Mouse (Mus musculus) liver, embryonic 14.5 days (tissue): Measurements from ENCODE around the gene Kcnk7. TPM values are rescaled to one million over a fixed set of nuclear protein-coding genes. Genes with fewer than 3 reads are reported as not detected.

ENCODE experiments used
- ATAC-seq: fragments of 200-750 bp; cut with Nextera tagmentation; 2 replicates; pipeline ENCODE4 v1.8.0; 2017; ENCODE audit warnings: moderate number of reproducible peaks, mild to moderate bottlenecking, moderate library complexity; ENCODE audit not compliant: insufficient read depth
- DNase-seq, 3 experiments: peaks; one replicate each; pipeline ENCODE4 v3.0.0-alpha.2; 2012 to 2013; ENCODE audit warnings: low read depth in 3 of 3, low spot score in 3 of 3
- H3K27ac ChIP-seq: fragments of 300-500 bp; sonication (generic); 2 replicates; pipeline ENCODE4 v1.5.1; 2014; ENCODE audit warnings: moderate library complexity, mild to moderate bottlenecking, control low read depth, inconsistent platforms
- H3K27me3 ChIP-seq: fragments of 300-500 bp; sonication (generic); 2 replicates; pipeline ENCODE4 v1.6.1; 2014; ENCODE audit warnings: mild to moderate bottlenecking, low read length, moderate library complexity; ENCODE audit not compliant: control insufficient read depth, insufficient read depth
- H3K36me3 ChIP-seq: fragments of 300-500 bp; sonication (generic); replicated peaks from 2 replicates; pipeline ENCODE4 v1.6.1; 2014; ENCODE audit warnings: low read depth; ENCODE audit not compliant: control insufficient read depth, insufficient read depth
- H3K4me1 ChIP-seq, 2 experiments: fragments of 200-500 bp in 1 of 2; fragments of 300-500 bp in 1 of 2; sonication (generic) in 1 of 2; replicated peaks; 2 replicates each; pipeline ENCODE4 v1.6.1; 2012 to 2014; ENCODE audit warnings: antibody characterized with exemption in 1 of 2, inconsistent platforms in 1 of 2, low read length in 1 of 2; ENCODE audit not compliant: control insufficient read depth in 2 of 2, insufficient read depth in 2 of 2
- H3K4me2 ChIP-seq: fragments of 300-500 bp; sonication (generic); 2 replicates; pipeline ENCODE4 v1.6.1; 2014; ENCODE audit warnings: low read depth, mild to moderate bottlenecking, control low read depth, moderate library complexity
- H3K4me3 ChIP-seq, 2 experiments: fragments of 200-500 bp in 1 of 2; fragments of 300-500 bp in 1 of 2; sonication (generic) in 1 of 2; 2 replicates each; pipeline ENCODE4 v1.5.1; 2012 to 2014; ENCODE audit warnings: low read depth in 2 of 2, low read length in 2 of 2, mild to moderate bottlenecking in 2 of 2, control low read depth in 1 of 2, inconsistent platforms in 1 of 2, moderate library complexity in 1 of 2; ENCODE audit not compliant: insufficient read depth in 1 of 2
- H3K9ac ChIP-seq: fragments of 300-500 bp; sonication (generic); replicated peaks from 2 replicates; pipeline ENCODE4 v1.6.1; 2014; ENCODE audit warnings: mild to moderate bottlenecking, control low read depth, moderate library complexity
- H3K9me3 ChIP-seq: fragments of 300-500 bp; sonication (generic); 2 replicates; pipeline ENCODE4 v1.6.1; 2016; ENCODE audit warnings: low read length, mixed read lengths; ENCODE audit not compliant: control insufficient read depth
- CTCF ChIP-seq: IDR thresholded peaks from 2 replicates; pipeline ENCODE4 v1.5.1; 2016; ENCODE audit warnings: antibody characterized with exemption, low read depth, control low read depth
- EP300 ChIP-seq: IDR thresholded peaks from 2 replicates; pipeline ENCODE4 v1.6.1; 2016; ENCODE audit warnings: antibody characterized with exemption, low read depth
- WGBS: fragments of 180-500 bp; shearing (Covaris S2); extraction: QIAGEN DNeasy Blood & Tissue Kit; methylation state at CpG from one replicate; pipeline ENCODE4 v1.1.7; 2014; ENCODE audit not compliant: insufficient replicate concordance; 5-methylcytosine and 5-hydroxymethylcytosine counted together
- polyA plus RNA-seq, 2 experiments: library from polyadenylated mRNA; depleted of rRNA in 1 of 2; stranded (reverse) in 1 of 2; unstranded in 1 of 2; fragments of >200 nt; fragmentation: Nextera tagmentation in 1 of 2; extraction: Ambion mirVana in 1 of 2; gene quantifications; 2 replicates each; pipeline versions ENCODE4 v1.2.1 to v1.2.3; 2012 to 2014

The Kcnk7 gene
- polyA plus RNA-seq, 2 experiments = 0.17 TPM; not detected in 1

GRCm38 (mm10) chr19:5721233-5721632 lies 17.1 kb downstream of the Kcnk7 start:
- peaks cover 84% of the 10 kb centered on the region for H3K36me3 ChIP-seq

DNA sequence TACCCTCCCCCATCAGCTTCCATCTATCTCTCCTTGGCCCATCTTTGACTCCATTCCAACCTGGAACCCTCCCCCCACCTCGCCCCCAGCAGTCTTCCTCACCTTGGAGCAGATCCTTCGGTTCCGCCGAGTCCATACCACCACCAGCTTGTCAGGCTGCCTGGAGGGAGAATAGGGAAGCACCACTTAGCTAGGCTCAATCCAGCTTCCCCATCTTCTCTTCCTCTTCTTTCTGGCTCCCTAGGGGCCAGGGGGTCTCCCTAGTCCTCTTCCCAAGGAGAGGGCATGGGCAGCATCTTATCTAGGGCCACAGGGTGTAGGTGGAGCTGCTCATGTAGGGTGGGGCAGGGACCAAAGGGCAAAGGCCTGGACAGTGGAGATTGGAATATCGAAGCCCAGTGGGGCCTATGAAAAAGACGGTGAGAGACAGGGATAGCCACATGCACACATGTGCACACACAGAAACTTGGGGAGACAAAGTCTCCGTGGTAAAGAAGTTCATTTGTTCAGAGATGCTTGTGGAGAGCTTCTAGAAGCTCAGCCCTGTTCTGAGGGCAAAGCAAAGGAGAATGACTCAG lies 18.8 kb downstream of the Kcnk7 start:
- peak overlapping the region; percentile 95 for H3K4me2 ChIP-seq
- H3K9ac ChIP-seq = peak overlapping the region; percentile 96
- peak; percentile 90 for TF ChIP-seq EP300
- no peak for TF ChIP-seq CTCF
- H3K27ac ChIP-seq = peak overlapping the region; percentile 98
- DNase-seq (peak; percentile 75 to 79 (median 78)), ATAC-seq (peak; percentile 69)
- no peaks in the 10 kb centered on the region for H3K9me3 ChIP-seq
- WGBS = 36% methylated on average over 7 of the region's 7 CpGs
- no peaks in the 10 kb centered on the region for H3K27me3 ChIP-seq
- H3K4me1 ChIP-seq = peaks cover 17 to 38% of the 10 kb centered on the region in 2 experiments
- H3K4me3 ChIP-seq = peak overlapping the region; percentile 62 to 74
- peaks cover 68% of the 10 kb centered on the region for H3K36me3 ChIP-seq

More at GRCm38 (mm10) chr19:5721233-5721632, 17.1 kb downstream of the Kcnk7 start:
- 93% methylated on average over 6 of the region's 6 CpGs for WGBS
- Histone ChIP-seq H3K27ac (no peak overlapping the region), H3K4me2 (0 out of 2 replicates have a peak overlapping the region, but pooled peaks have one; percentile 95), H3K27me3 (no peaks in the 10 kb centered on the region), H3K9me3 (no peaks in the 10 kb centered on the region), H3K4me1 (peaks cover 17 to 31% of the 10 kb centered on the region in 2 experiments), H3K9ac (0 out of 2 replicates have a peak overlapping the region, but pooled peaks have one; percentile 2), H3K4me3 (no peak overlapping the region)
- ATAC-seq (no peak), DNase-seq (no peak)
- TF ChIP-seq CTCF (no peak), EP300 (no peak)

GRCm38 (mm10) chr19:5723934-5724548 lies 19.9 kb downstream of the Kcnk7 start:
- ATAC-seq (no peak), DNase-seq (no peak)
- H3K9me3 ChIP-seq = no peaks in the 10 kb centered on the region
- no peak for TF ChIP-seq EP300
- TF ChIP-seq CTCF = no peak
- no peaks in the 10 kb centered on the region for H3K27me3 ChIP-seq
- peaks cover 25 to 44% of the 10 kb centered on the region in 2 experiments for H3K4me1 ChIP-seq
- H3K4me3 ChIP-seq = peak overlapping the region; percentile 74 to 96
- H3K36me3 ChIP-seq = peaks cover 57% of the 10 kb centered on the region
- H3K9ac ChIP-seq = peak overlapping the region; percentile 96
- peak overlapping the region; percentile 98 for H3K27ac ChIP-seq
- H3K4me2 ChIP-seq = peak overlapping the region; percentile 95
- 17% methylated on average over 4 of the region's 4 CpGs for WGBS

DNA sequence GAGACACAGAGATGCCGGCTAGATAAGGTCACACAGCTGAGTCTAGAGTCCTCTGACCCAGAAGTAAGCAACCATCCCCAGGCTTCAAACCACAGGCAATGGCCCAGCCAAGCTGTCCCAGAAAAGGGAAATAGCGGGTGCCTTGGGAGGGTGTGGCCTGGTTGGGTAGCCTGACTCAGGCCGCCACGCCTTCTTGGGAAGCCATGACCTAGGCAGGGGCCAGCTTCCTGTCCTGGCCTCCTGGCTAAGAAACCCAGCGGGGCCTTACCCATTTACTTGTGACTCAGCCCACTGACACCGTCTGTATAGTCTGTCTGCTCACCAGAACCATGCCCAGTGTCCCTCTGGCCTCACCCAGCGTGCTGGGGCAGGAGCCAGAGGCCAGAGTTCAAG lies 20.4 kb downstream of the Kcnk7 start:
- Histone ChIP-seq H3K4me3 (peak overlapping the region; percentile 74 to 96), H3K4me1 (peaks cover 25 to 44% of the 10 kb centered on the region in 2 experiments), H3K9me3 (no peaks in the 10 kb centered on the region), H3K9ac (peak overlapping the region; percentile 96), H3K27ac (peak overlapping the region; percentile 98), H3K27me3 (no peaks in the 10 kb centered on the region), H3K36me3 (peaks cover 52% of the 10 kb centered on the region), H3K4me2 (peak overlapping the region; percentile 95)
- ATAC-seq = peak; percentile 58
- DNase-seq = peak; percentile 77 to 85 (median 78)
- WGBS = 11% methylated on average over 7 of the region's 7 CpGs
- no peak for TF ChIP-seq CTCF
- 0 out of 2 replicates have a peak, but pooled peaks have one; percentile 19 for TF ChIP-seq EP300

DNA sequence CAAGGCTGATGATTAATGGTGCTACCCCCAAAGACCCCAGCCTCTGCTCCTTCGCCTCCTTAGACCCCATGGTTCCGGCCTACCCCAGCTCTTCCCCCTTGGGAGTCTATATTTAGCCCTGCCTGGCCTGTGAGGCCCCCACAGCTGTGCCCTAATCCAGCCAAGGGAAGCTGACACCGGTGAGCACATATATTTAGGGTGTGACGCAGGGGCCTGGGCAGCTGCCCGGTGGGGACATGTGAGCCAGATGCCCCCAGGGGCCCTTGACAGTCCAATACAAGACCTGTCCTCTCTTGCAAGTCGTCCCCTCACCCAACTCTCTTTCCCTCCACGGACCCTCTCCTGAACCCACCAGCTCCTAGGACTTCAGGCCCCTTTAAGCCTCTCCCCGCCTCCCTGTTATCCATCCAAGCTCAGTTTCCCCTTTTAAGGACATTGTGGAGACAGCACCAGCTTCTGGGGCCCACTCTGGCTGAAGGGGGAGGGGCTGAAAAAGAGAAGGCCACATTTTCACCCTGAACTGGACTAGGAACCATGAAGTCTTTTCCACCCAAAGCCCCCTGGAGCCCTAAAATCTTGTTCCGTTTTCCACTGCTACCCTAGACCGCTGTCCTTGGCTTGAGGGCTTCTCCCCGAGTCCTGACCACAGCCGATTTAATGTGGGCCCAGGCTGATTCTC lies 21.0 kb downstream of the Kcnk7 start:
- no peak for DNase-seq
- no peaks in the 10 kb centered on the region for H3K27me3 ChIP-seq

More for the DNA sequence above, 21.0 kb downstream of the Kcnk7 start:
- Histone ChIP-seq H3K4me3 (peak overlapping the region; percentile 74 to 96), H3K4me1 (peaks cover 30 to 49% of the 10 kb centered on the region in 2 experiments), H3K9me3 (no peaks in the 10 kb centered on the region), H3K27ac (peak overlapping the region; percentile 98), H3K4me2 (peak overlapping the region; percentile 95), H3K36me3 (peaks cover 45% of the 10 kb centered on the region), H3K9ac (peak overlapping the region; percentile 96)
- WGBS = 11% methylated on average over 12 of the region's 12 CpGs
- TF ChIP-seq CTCF (no peak), EP300 (no peak)
- peak; percentile 9; the same call in 1 of the 2 replicates for ATAC-seq
